Comparison of ENCODE assay signal across 45 mouse cellular contexts in the genomic region with DNA sequence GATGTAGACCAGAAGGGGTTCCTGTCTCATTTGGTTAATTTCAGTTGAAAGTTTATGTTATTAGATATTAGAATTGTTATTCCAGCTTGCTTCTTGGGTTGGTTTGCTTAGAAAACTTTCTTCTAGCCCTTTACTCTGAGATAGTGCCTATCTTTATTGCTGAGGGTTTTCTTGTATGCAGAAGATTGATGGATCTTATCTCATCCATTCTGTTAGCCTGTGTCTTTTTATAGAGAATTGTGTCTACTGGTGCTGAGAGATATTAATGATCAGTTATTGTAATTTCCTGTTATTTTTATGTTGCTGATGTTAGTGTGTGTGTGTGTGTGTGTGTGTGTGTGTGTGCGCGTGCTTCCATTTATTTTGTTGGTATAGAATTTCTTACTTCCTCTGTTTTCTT. TPM values are rescaled to one million over a fixed set of nuclear protein-coding genes. Genes with fewer than 3 reads are reported as not detected.
"Had no signal": no experiment of that assay in that cellular context is flagged by ENCODE, and none has a peak within 500 bp of the region (broad histone marks: within the 10 kb centered on the region; RNA-seq: fewer than 3 reads in every experiment).

No protein-coding gene starts in this region.

- H3K4me2 ChIP-seq: limb, embryonic 12.5 days; limb, embryonic 13.5 days; limb, embryonic 15.5 days; liver, embryonic 11.5 days; liver, embryonic 12.5 days; liver, embryonic 13.5 days; liver, embryonic 15.5 days; lung, embryonic 14.5 days; lung, embryonic 15.5 days; midbrain, embryonic 11.5 days; midbrain, embryonic 12.5 days; midbrain, embryonic 13.5 days; midbrain, embryonic 15.5 days; neural tube, embryonic 12.5 days; neural tube, embryonic 13.5 days had no signal

- H3K9me3 ChIP-seq: limb, embryonic 10.5 days; limb, embryonic 12.5 days; limb, embryonic 13.5 days; limb, embryonic 15.5 days; liver, embryonic 12.5 days; liver, embryonic 13.5 days; liver, embryonic 15.5 days; lung, embryonic 15.5 days; megakaryocyte, embryonic 14.5 days; midbrain, embryonic 10.5 days; midbrain, embryonic 12.5 days; midbrain, embryonic 13.5 days; midbrain, embryonic 15.5 days; neural tube, embryonic 12.5 days; neural tube, embryonic 13.5 days had no signal

- H3K27ac ChIP-seq: limb, embryonic 10.5 days; limb, embryonic 12.5 days; limb, embryonic 13.5 days; limb, embryonic 15.5 days; liver, embryonic 12.5 days; liver, embryonic 13.5 days; liver, embryonic 14.5 days; liver, embryonic 15.5 days; lung, embryonic 15.5 days; macrophage; midbrain, embryonic 10.5 days; midbrain, embryonic 12.5 days; midbrain, embryonic 13.5 days; midbrain, embryonic 15.5 days; neural tube, embryonic 12.5 days; neural tube, embryonic 13.5 days had no signal

- H3K4me1 ChIP-seq: limb, embryonic 10.5 days; limb, embryonic 12.5 days; limb, embryonic 13.5 days; limb, embryonic 15.5 days; liver, embryonic 12.5 days; liver, embryonic 13.5 days; liver, embryonic 15.5 days; lung, embryonic 15.5 days; megakaryocyte, embryonic 14.5 days; midbrain, embryonic 10.5 days; midbrain, embryonic 12.5 days; midbrain, embryonic 13.5 days; midbrain, embryonic 15.5 days; neural tube, embryonic 12.5 days; neural tube, embryonic 13.5 days had no signal

- H3K4me3 ChIP-seq: limb, embryonic 10.5 days; limb, embryonic 12.5 days; limb, embryonic 13.5 days; limb, embryonic 15.5 days; liver, embryonic 12.5 days; liver, embryonic 13.5 days; liver, embryonic 15.5 days; lung, embryonic 15.5 days; megakaryocyte, embryonic 14.5 days; midbrain, embryonic 10.5 days; midbrain, embryonic 12.5 days; midbrain, embryonic 13.5 days; midbrain, embryonic 15.5 days; myocyte; neural tube, embryonic 12.5 days; neural tube, embryonic 13.5 days had no signal

- H3K27me3 ChIP-seq: limb, embryonic 12.5 days; limb, embryonic 13.5 days; limb, embryonic 15.5 days; liver, embryonic 12.5 days; liver, embryonic 13.5 days; liver, embryonic 15.5 days; lung, embryonic 15.5 days; megakaryocyte, embryonic 14.5 days; midbrain, embryonic 12.5 days; midbrain, embryonic 13.5 days; midbrain, embryonic 15.5 days; neural tube, embryonic 12.5 days; neural tube, embryonic 13.5 days had no signal

- DNase-seq: left cerebral cortex, postnatal 4 days; liver, embryonic 13.5 days; liver, postnatal 0 days; lung, adult 18-20 months; lung, adult 2 months; lung, embryonic 14.5 days; lung, postnatal 14 days; lung, postnatal 36 days; lung, postnatal 4 days; midbrain, embryonic 14.5 days had no signal

- ATAC-seq: liver, embryonic 12.5 days; liver, postnatal 0 days; lung, postnatal 0 days; midbrain, embryonic 13.5 days; midbrain, embryonic 15.5 days; midbrain, embryonic 16.5 days had no signal

- H3K36me3 ChIP-seq: limb, embryonic 10.5 days; limb, embryonic 12.5 days; limb, embryonic 13.5 days; limb, embryonic 15.5 days; liver, embryonic 12.5 days; liver, embryonic 13.5 days; liver, embryonic 15.5 days; lung, embryonic 15.5 days; midbrain, embryonic 10.5 days; midbrain, embryonic 12.5 days; midbrain, embryonic 13.5 days; midbrain, embryonic 15.5 days; neural tube, embryonic 12.5 days; neural tube, embryonic 13.5 days had no signal

- H3K9ac ChIP-seq: limb, embryonic 12.5 days; limb, embryonic 13.5 days; limb, embryonic 15.5 days; liver, embryonic 12.5 days; liver, embryonic 13.5 days; liver, embryonic 14.5 days; liver, embryonic 15.5 days; liver, postnatal 0 days; lung, embryonic 14.5 days; lung, embryonic 15.5 days; midbrain, embryonic 12.5 days; midbrain, embryonic 13.5 days; midbrain, embryonic 15.5 days; neural tube, embryonic 12.5 days; neural tube, embryonic 13.5 days had no signal

RNA-seq across cellular contexts. Expression of a gene that starts 21.7 kb away (rescaled TPM):
- total RNA-seq: left cerebral cortex, adult 8-10 months; left cerebral cortex, postnatal 10 days; left cerebral cortex, postnatal 14 days; left cerebral cortex, postnatal 25 days; left cerebral cortex, postnatal 36 days; left cerebral cortex, postnatal 4 days; liver, adult 2 months; megakaryocyte, adult 5-6 weeks; midbrain, postnatal 0 days; monocyte, adult 5-6 weeks had no signal
- polyA plus RNA-seq: limb, embryonic 10.5 days; limb, embryonic 11.5 days; limb, embryonic 12.5 days; limb, embryonic 13.5 days; limb, embryonic 14.5 days; limb, embryonic 15.5 days; liver, adult 2 months; liver, embryonic 11.5 days; liver, embryonic 12.5 days; liver, embryonic 13.5 days; liver, embryonic 14.5 days; liver, embryonic 15.5 days; liver, embryonic 16.5 days; liver, postnatal 0 days; lung, adult 2 months; lung, embryonic 14.5 days; lung, embryonic 15.5 days; lung, embryonic 16.5 days; lung, postnatal 0 days; macrophage; midbrain, embryonic 10.5 days; midbrain, embryonic 11.5 days; midbrain, embryonic 12.5 days; midbrain, embryonic 13.5 days; midbrain, embryonic 14.5 days; midbrain, embryonic 15.5 days; midbrain, embryonic 16.5 days; midbrain, postnatal 0 days; myocyte; neural tube, embryonic 11.5 days; neural tube, embryonic 12.5 days; neural tube, embryonic 13.5 days had no signal
